Mouse (Mus musculus): ENCODE results near the gene Mbnl2.
A peak's percentile ranks its signal among the peaks of the same experiment; 100 is the strongest.

The Mbnl2 gene

DNA sequence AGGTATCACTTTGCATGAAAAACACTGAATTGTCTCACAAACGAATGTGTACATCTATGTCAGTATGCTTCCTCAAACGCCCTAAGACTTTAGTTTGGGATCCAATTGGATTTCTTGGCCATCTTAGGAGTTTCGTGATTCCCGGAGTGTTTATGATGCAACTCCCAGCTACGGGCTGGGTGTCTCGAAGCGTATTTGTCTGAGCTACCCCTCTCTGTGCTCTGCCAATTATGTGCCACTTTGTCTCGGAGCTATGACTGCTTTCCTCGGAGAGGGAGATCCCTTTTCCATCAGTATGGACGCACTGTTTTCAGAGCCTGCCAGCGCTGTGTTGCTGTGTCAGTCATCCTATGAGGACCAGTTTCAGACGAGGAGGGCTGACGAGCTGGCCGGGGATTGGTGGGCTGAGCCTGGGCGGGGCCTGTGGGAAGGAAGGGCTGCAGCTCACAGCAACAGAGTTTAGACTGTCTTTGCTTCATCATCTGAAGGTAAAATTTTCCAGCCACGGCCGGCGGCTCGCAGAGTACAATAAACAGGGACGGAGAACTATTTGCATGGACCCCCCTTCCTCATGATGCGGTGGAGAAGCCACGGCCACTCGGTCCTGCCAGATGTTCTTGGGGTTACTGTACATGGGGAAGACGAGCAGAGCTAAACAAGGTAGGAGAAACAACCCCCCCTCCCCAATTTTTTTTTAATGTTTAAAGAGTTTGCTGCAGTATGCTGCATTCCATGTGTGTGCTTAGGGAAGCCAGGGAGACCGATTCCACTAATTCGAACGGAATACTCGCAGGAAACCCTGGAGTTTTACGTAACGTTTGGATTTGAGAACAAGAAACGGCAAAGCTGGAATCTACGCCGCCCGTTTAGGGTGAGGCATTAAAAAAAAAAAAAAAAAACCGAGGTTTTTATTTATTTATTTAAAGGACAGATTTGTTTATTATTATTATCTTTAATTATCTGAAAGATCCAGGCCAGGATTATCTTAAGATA lies at the start of gene Mbnl2:
Mbnl2 (plus strand) TSS at position 424 of the 993 bp plus-strand sequence.
- peak; percentile 95 for DNase-seq (ENCODE audit: low spot score)

DNA sequence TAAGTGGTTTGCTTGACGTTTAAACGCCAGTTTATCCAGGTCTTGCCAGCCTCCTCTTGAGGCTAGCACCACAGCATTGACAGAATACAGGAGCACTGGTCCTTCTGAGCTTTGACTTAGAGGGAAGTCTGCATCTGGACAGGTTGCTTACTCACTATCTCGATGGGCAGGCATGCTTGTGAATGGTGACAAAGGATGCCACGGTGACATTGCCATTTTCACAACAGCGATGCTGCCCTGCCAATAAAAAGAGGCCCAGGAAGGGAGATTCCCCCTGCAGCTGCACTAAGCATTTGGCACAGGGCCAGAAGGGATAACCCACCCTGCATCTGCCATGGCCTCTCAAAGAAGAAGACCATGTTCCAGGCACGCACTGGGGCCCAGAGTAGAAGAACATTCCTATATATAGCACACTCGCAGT lies 43.4 kb upstream of the Mbnl2 start:
- DNase-seq (ENCODE audit: low spot score): no peak

DNA sequence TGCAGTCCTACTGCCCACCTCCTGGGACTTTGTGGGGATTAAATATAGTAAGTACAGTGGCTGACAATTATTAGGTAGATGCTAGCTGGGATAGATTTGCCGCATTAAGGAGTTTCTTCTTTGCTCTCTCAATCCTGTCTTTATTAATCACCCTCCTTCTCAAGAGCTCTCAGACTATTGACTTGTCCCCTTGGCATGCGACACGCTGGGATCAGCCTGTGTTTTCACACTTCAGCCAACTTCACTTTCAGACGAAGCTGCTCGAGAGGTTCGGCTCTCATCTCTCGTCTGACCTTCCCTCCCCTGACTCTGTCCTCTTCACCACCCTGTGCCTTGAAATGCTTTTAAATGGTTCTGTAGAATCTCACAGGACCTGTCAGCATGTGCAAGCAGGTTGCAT lies 39.9 kb upstream of the Mbnl2 start:
- DNase-seq (ENCODE audit: low spot score): no peak

DNA sequence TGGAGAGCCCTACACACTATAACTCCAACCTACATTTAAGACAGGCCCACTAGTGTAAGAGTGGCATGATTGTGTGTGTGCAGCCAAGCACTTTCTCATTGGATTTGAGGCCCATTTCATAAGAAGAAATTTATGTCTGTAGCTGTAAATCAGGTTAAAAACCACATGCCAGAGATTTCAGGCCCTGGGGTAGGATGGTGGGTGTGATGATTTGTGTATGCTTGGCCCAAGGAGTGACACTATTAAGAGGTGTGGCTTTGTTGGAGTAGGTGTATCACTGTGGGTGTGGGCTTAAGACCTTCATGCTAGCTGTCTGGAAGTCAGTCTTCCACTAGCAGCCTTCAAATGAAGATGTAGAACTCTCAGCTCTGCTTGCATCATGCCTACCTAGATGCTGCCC lies 37.0 kb upstream of the Mbnl2 start:
- DNase-seq (ENCODE audit: low spot score): no peak

- DNase-seq (ENCODE audit: low spot score): no peak
Measured at GRCm38 (mm10) chr14:120240209-120240608, 35.3 kb upstream of the Mbnl2 start.

DNA sequence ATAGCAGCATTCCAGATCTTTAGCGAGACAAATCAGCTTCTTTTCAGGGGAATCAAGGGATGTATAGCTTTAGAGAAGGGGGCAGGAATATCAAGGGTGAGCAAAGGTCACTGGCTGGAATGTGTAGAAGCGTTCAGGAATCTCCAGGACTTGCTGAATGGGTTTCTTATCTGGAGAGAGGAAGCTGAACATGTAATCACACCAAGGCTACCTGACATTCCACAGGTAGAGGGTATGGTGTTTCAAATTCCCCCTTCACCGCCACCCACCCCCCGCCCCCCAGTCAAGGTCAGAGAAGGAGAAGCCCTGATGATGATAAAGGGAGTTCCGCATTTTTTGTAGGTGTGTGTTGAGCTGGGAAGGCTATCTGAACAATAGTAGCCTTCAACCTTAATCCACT lies 32.8 kb upstream of the Mbnl2 start:
- no peak for DNase-seq (ENCODE audit: low spot score)

DNA sequence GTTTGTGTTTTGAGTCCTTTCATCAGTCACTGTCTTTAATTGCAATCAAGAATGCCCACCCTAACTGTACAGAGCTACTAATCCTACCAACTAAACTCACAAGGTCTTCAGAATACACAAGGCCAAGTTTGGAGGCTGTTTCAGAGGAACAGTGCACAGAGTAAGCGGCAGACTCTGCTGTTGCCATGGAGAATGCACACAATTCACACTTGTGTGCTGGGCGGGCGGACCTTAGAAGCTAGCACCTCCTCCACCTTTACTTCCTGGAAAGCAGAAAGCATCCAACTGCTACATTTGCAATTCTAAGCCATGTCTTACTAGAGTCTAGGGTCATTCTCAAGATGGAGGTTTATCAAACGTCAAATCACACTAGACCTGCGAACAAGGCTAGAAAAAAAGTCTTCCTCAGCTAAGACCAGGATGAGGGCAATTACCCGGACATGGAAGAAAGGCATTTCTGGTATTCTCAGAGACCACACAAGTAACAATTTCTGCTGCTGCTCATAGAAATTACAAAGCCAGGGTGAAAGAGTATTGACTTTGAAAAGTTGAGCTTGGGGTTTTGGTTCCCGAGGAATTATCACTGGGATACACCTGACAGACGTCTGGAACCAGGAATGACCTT lies 30.3 kb upstream of the Mbnl2 start:
- no peak for DNase-seq (ENCODE audit: low spot score)

GRCm38 (mm10) chr14:120253331-120253730 lies 22.1 kb upstream of the Mbnl2 start:
- DNase-seq (ENCODE audit: low spot score): no peak

DNA sequence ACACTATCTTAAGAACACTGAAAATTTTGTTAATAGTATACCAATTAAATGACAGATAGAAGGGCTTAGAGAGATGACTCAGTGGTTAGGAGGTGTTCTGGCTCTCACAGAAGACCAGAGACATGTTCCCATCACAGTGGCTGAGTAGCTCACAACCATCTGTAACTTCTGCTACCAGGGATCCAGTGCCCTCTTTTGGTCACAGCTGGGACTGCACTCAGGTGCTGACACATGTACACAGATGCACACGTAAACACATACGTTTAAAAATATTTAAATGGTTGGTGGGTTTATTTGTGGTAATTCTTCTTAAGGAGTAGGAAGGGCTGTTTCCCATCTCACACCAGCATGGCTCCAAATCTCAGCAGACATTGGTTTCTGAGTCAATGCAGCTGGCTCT lies 19.3 kb upstream of the Mbnl2 start:
- no peak for DNase-seq (ENCODE audit: low spot score)

- no peak for DNase-seq (ENCODE audit: low spot score)
Measured at GRCm38 (mm10) chr14:120256623-120257384, 18.7 kb upstream of the Mbnl2 start.

GRCm38 (mm10) chr14:120257483-120257882 lies 18.0 kb upstream of the Mbnl2 start:
- no peak for DNase-seq (ENCODE audit: low spot score)

GRCm38 (mm10) chr14:120259426-120259825 lies 16.0 kb upstream of the Mbnl2 start:
- no peak for DNase-seq (ENCODE audit: low spot score)

- DNase-seq (ENCODE audit: low spot score): no peak
Measured at GRCm38 (mm10) chr14:120261606-120262005, 13.9 kb upstream of the Mbnl2 start.

DNA sequence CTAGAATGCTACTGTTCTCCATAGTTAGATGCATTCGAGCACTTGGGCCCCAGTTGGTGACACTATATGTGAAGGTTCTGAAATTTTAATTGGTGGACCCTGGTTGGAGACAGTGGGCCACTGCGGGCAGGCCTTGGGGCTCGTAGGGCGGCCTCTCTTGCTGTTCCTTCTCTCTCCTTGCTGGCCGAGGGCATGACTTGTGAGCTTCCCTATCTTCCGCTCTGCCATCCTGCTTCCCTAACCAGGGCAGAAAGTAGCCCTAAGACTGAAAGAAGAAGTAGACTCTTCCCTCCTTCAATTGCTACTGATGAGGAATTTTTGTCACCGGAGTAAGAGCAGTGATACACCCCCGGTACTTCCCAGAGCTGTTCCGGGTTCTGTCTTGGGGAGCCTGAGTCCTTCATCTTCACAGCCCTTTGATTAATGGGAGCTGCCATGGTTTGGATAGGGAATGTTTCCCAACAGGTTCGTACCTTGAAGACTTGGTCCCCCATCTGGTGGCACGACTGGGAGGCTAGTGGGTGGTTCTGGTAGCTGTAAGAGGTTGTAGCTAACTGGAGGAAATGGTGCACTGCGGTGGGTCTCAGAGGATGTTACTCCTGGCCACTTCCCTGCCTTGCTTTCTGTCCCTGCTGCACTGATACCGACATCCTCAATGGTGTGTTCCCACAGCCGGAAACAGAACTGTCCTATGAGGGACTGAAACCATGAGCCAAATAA lies 12.6 kb upstream of the Mbnl2 start:
- DNase-seq (ENCODE audit: low spot score): no peak

GRCm38 (mm10) chr14:120263380-120264135 lies 11.9 kb upstream of the Mbnl2 start:
- DNase-seq (ENCODE audit: low spot score): peak; percentile 45

GRCm38 (mm10) chr14:120265886-120266285 lies 9.6 kb upstream of the Mbnl2 start:
- no peak for DNase-seq (ENCODE audit: low spot score)

DNA sequence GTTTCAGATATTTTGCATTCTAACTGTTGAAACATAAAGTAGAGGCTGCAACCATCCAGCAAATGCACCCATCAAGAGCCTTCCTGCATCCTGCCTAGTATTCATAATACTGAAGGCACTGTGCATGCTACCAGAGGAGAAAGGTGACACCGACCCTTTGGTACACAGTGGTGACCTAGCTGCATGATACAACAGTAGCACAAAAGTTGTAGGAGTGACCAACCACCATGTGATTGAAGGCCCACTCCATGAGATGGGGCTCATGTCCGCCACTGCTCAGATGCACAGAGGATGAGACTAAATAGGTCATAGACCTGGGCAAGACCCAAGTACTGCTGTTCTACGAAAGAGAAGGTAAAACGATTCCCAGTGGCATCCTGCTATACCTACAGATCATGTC lies 8.3 kb upstream of the Mbnl2 start:
- DNase-seq (ENCODE audit: low spot score): no peak

DNA sequence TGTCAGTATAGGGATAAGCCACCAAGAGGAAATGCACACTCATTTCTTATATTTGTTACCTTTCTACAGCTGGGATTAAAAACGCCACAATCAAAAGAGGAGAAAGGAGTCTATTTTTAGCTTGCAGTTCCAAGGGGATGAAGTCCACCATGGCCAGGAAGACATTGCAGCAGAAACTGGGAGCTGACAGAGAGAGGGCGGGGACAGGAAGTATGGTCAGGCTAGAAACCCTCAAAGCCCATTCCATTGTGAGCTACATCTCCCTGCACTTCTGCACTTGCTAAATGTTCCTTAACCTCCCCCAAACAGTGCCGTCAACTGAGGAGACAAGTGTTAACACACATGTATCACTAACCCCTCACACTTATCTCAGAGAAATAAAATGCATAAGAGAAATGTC lies 5.4 kb upstream of the Mbnl2 start:
- no peak for DNase-seq (ENCODE audit: low spot score)

GRCm38 (mm10) chr14:120270633-120271032 lies 4.8 kb upstream of the Mbnl2 start:
- no peak for DNase-seq (ENCODE audit: low spot score)

- DNase-seq (ENCODE audit: low spot score): no peak
Measured at GRCm38 (mm10) chr14:120271096-120271495, 4.4 kb upstream of the Mbnl2 start.

GRCm38 (mm10) chr14:120273766-120274165 lies 1.7 kb upstream of the Mbnl2 start:
- DNase-seq (ENCODE audit: low spot score): no peak

All from ovary, postnatal 36 days (tissue).